Mouse (Mus musculus) spleen, adult 2 months (tissue): Measurements from ENCODE around the gene Prepl. TPM values are rescaled to one million over a fixed set of nuclear protein-coding genes. Genes with fewer than 3 reads are reported as not detected.

Source experiments
- DNase-seq, 2 experiments: peaks; one replicate each; pipeline versions ENCODE4 v3.0.0 to v3.0.0-alpha.2; 2012 to 2021; ENCODE audit warnings: low spot score in 2 of 2, low read depth in 1 of 2
- H3K27ac ChIP-seq: fragments of 200-500 bp; 2 replicates; pipeline ENCODE4 v1.5.1; 2012; ENCODE audit warnings: low read length, inconsistent platforms; ENCODE audit not compliant: insufficient read depth
- H3K27me3 ChIP-seq: fragments of 200-500 bp; 2 replicates; pipeline ENCODE4 v1.6.1; 2012; ENCODE audit warnings: mild to moderate bottlenecking, moderate library complexity, low read length, inconsistent platforms; ENCODE audit not compliant: control insufficient read depth, insufficient read depth
- H3K36me3 ChIP-seq: fragments of 200-500 bp; 2 replicates; pipeline ENCODE4 v1.6.1; 2012; ENCODE audit warnings: mild to moderate bottlenecking, low read length, inconsistent platforms; ENCODE audit not compliant: control insufficient read depth, insufficient read depth
- H3K4me1 ChIP-seq: fragments of 200-500 bp; 2 replicates; pipeline ENCODE4 v1.6.1; 2011; ENCODE audit warnings: inconsistent platforms; ENCODE audit not compliant: control insufficient read depth, insufficient read depth, insufficient read length
- H3K4me3 ChIP-seq: fragments of 200-500 bp; 2 replicates; pipeline ENCODE4 v1.5.1; 2011; ENCODE audit warnings: mild to moderate bottlenecking, inconsistent platforms; ENCODE audit not compliant: insufficient read depth, insufficient read length; ENCODE audit errors: extremely low read depth
- CTCF ChIP-seq: fragments of 200-500 bp; IDR thresholded peaks from 2 replicates; pipeline ENCODE4 v1.5.1; 2011; ENCODE audit warnings: mild to moderate bottlenecking, inconsistent platforms; ENCODE audit not compliant: insufficient read depth, insufficient read length, insufficient replicate concordance; ENCODE audit errors: extremely low read depth
- POLR2A ChIP-seq: fragments of 200-500 bp; IDR thresholded peaks from 2 replicates; pipeline ENCODE4 v1.6.1; 2011; ENCODE audit warnings: low read depth, low read length, inconsistent platforms
- WGBS: fragments of 180-500 bp; shearing (Covaris S2); methylation state at CpG from one replicate; pipeline ENCODE4 v1.1.7; 2018; 5-methylcytosine and 5-hydroxymethylcytosine counted together
- polyA plus RNA-seq: library from polyadenylated mRNA; depleted of rRNA; stranded (reverse); fragments of >200 nt; gene quantifications from 2 replicates; pipeline ENCODE4 v1.2.3, GENCODE M21; 2012; rRNA removed

Gene Prepl
- polyA plus RNA-seq, 1 experiment = 4.8 TPM

- TF ChIP-seq CTCF (no peak), POLR2A (no peak)
- Histone ChIP-seq H3K36me3 (peaks cover 1% of the 10 kb centered on the region; the same call in 1 of the 2 replicates), H3K4me3 (no peak overlapping the region), H3K27me3 (no peaks in the 10 kb centered on the region), H3K27ac (no peak overlapping the region), H3K4me1 (no peaks in the 10 kb centered on the region)
- no peak for DNase-seq
- whole genome bisulfite sequencing = 83% methylated on average over 3 of the region's 3 CpGs
These were observed 71.7 kb downstream of the Prepl start for GRCm38 (mm10) chr17:85018344-85018743.

GRCm38 (mm10) chr17:85014632-85015031 lies 75.4 kb downstream of the Prepl start:
- DNase-seq = no peak
- TF ChIP-seq POLR2A (no peak), CTCF (no peak)
- no peaks in the 10 kb centered on the region for H3K4me1 ChIP-seq
- H3K27me3 ChIP-seq = no peaks in the 10 kb centered on the region
- no peak overlapping the region for H3K27ac ChIP-seq
- 97% methylated on average over 3 of the region's 3 CpGs for WGBS
- H3K4me3 ChIP-seq = no peak overlapping the region
- H3K36me3 ChIP-seq = peaks cover 2% of the 10 kb centered on the region; the same call in 1 of the 2 replicates

DNA sequence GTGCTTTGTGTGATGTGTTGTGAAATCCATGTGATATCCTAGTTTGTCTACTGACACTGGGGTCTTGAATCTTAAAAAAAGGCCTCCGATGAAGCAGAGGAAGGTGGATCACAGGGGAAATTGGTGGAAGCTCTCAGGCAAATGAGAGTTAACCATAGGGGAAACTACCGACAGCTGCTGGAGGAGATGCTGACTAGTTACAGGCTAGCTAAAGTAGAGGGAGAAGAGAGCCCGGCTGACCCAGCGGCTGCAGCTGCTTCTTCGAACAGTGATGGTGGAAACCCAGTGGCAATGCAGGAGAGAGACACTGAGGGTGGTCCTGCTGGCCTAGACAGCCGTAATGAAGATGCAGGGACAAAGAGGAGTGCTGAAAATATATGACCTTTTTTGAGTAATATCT lies 76.6 kb downstream of the Prepl start:
- Histone ChIP-seq H3K4me1 (no peaks in the 10 kb centered on the region), H3K27me3 (no peaks in the 10 kb centered on the region), H3K4me3 (no peak overlapping the region), H3K36me3 (peaks cover 3% of the 10 kb centered on the region; the same call in 1 of the 2 replicates), H3K27ac (no peak overlapping the region)
- TF ChIP-seq POLR2A (no peak), CTCF (no peak)
- 93% methylated on average over 6 of the region's 6 CpGs for WGBS
- no peak for DNase-seq

Other genes with a start within 250 kb of the Prepl start
- 12.8 and 13.1 TPM in 2 replicates for gene Ppm1b, start 133.5 kb downstream of the Prepl start, polyA plus RNA-seq
- gene Slc3a1, start 61.9 kb downstream of the Prepl start, polyA plus RNA-seq = 0.33 and 0.35 TPM in 2 replicates
- 2.8 and 3.3 TPM in 2 replicates for gene Camkmt, start 311 bp upstream of the Prepl start, polyA plus RNA-seq